Mouse (Mus musculus) E14TG2a.4 (cell line): Measurements from ENCODE around the gene Ppm1j.

ENCODE experiments used
- CTCF ChIP-seq: conservative IDR thresholded peaks from 2 replicates; pipeline ENCODE4 v1.5.1; 2014; ENCODE audit warnings: low read length
- NANOG ChIP-seq: IDR thresholded peaks from 2 replicates; pipeline ENCODE4 v1.6.1; 2014; ENCODE audit warnings: borderline replicate concordance, low read length, mixed read lengths
- POU5F1 ChIP-seq: IDR thresholded peaks from 2 replicates; pipeline ENCODE4 v1.6.1; 2014; ENCODE audit warnings: low read length, borderline replicate concordance

DNA sequence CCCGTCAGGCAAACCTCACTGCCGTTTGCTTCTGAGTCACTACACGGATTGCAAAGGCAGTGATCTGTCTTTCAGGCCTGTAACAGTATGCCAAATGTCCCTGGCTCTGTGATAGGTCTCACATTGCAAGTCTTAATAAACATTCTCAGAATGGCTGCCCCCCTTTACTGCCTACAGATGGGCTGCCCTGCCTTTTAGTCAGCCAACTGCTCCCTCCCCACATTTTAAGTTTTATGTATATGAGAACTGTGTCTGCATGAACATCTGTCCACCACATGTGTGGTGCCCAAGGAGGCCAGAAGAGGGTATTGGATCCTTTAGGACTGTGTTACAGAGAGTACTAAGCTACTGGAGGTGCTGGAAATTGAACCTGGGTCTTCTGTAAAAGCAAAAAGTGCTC lies 9.9 kb upstream of the Ppm1j start:
- TF ChIP-seq CTCF = no peak
- no peak for TF ChIP-seq POU5F1
- no peak for TF ChIP-seq NANOG
